Mouse (Mus musculus) stomach, postnatal 0 days (tissue): ENCODE measurements at regions not wholly inside any gene's neighbourhood (a gene's known extent, or its start where the extent isn't known, plus 50 kb on each side); places are given as distances from the start of the nearest gene placed in this dataset.

Experiments used
- CTCF ChIP-seq: IDR thresholded peaks from 2 replicates; pipeline ENCODE4 v1.5.1; 2016; ENCODE audit warnings: antibody characterized with exemption, low read depth, mild to moderate bottlenecking, moderate library complexity
- EP300 ChIP-seq: optimal IDR thresholded peaks from 2 replicates; pipeline ENCODE3; 2016; ENCODE audit warnings: antibody characterized with exemption

- TF ChIP-seq EP300 (no peak), CTCF (no peak)
These were observed 90.7 kb upstream of the Cmc1 start for GRCm38 (mm10) chr9:118240711-118241110.
